Mouse (Mus musculus) liver, postnatal 0 days (tissue): ENCODE measurements around the gene D3Ertd254e. TPM values are rescaled to one million over a fixed set of nuclear protein-coding genes. Genes with fewer than 3 reads are reported as not detected.

ENCODE experiments used
- ATAC-seq: fragments of 200-750 bp; cut with Nextera tagmentation; 2 replicates; pipeline ENCODE4 v1.8.0; 2017; ENCODE audit warnings: mild to moderate bottlenecking, moderate library complexity
- DNase-seq: peaks from one replicate; pipeline ENCODE4 v3.0.0-alpha.2; 2016
- H3K27ac ChIP-seq: fragments of 300-500 bp; sonication (generic); 2 replicates; pipeline ENCODE4 v1.5.1; 2014; ENCODE audit warnings: antibody characterized with exemption, moderate library complexity, mild to moderate bottlenecking, low read depth
- H3K27me3 ChIP-seq: fragments of 300-500 bp; sonication (generic); 2 replicates; pipeline ENCODE4 v1.6.1; 2014; ENCODE audit warnings: low read length, control low read depth, mixed read lengths; ENCODE audit not compliant: insufficient read depth
- H3K36me3 ChIP-seq: fragments of 300-500 bp; sonication (generic); replicated peaks from 2 replicates; pipeline ENCODE4 v1.6.1; 2014; ENCODE audit warnings: mild to moderate bottlenecking, control low read depth, low read length, moderate library complexity, mixed read lengths; ENCODE audit not compliant: insufficient read depth
- H3K4me1 ChIP-seq: fragments of 300-500 bp; sonication (generic); 2 replicates; pipeline ENCODE4 v1.6.1; 2014; ENCODE audit warnings: antibody characterized with exemption, mild to moderate bottlenecking, control low read depth; ENCODE audit not compliant: insufficient read depth
- H3K4me2 ChIP-seq: fragments of 300-500 bp; sonication (generic); 2 replicates; pipeline ENCODE4 v1.6.1; 2014; ENCODE audit warnings: low read depth, mild to moderate bottlenecking, low read length, moderate library complexity, mixed read lengths
- H3K4me3 ChIP-seq: fragments of 300-500 bp; sonication (generic); 2 replicates; pipeline ENCODE4 v1.5.1; 2014; ENCODE audit warnings: low read depth, low read length
- H3K9ac ChIP-seq: fragments of 300-500 bp; sonication (generic); replicated peaks from 2 replicates; pipeline ENCODE4 v1.6.1; 2014; ENCODE audit warnings: mild to moderate bottlenecking, moderate library complexity
- H3K9me3 ChIP-seq: fragments of 300-500 bp; sonication (generic); 2 replicates; pipeline ENCODE4 v1.6.1; 2016; ENCODE audit warnings: mild to moderate bottlenecking, control low read depth, low read length, mixed read lengths
- CTCF ChIP-seq: sonication (generic); IDR thresholded peaks from 2 replicates; pipeline ENCODE4 v1.5.1; 2016; ENCODE audit warnings: antibody characterized with exemption, low read depth
- EP300 ChIP-seq: IDR thresholded peaks from 2 replicates; pipeline ENCODE4 v1.6.1; 2016; ENCODE audit warnings: antibody characterized with exemption, low read depth, mild to moderate bottlenecking
- WGBS: fragments of 180-500 bp; shearing (Covaris S2); extraction: QIAGEN DNeasy Blood & Tissue Kit; methylation state at CpG from one replicate; pipeline ENCODE4 v1.1.7; 2014; ENCODE audit not compliant: insufficient replicate concordance; 5-methylcytosine and 5-hydroxymethylcytosine counted together
- polyA plus RNA-seq: library from polyadenylated mRNA; unstranded; fragments of >200 nt; fragmentation: Nextera tagmentation; extraction: Ambion mirVana; gene quantifications from 2 replicates; pipeline ENCODE4 v1.2.1, GENCODE M21; 2015

D3Ertd254e gene
- polyA plus RNA-seq, 1 experiment from 2014 or later = 0.87 TPM

- Histone ChIP-seq H3K4me3 (no peak overlapping the region), H3K9ac (no peak overlapping the region), H3K27me3 (no peaks in the 10 kb centered on the region), H3K4me1 (no peaks in the 10 kb centered on the region), H3K27ac (no peak overlapping the region), H3K9me3 (no peaks in the 10 kb centered on the region), H3K36me3 (no peaks in the 10 kb centered on the region), H3K4me2 (no peak overlapping the region)
- WGBS = 9% methylated on average over 4 of the region's 4 CpGs
- DNase-seq (peak; percentile 42), ATAC-seq (no peak)
- TF ChIP-seq CTCF (peak; percentile 58), EP300 (no peak)
Observed at GRCm38 (mm10) chr3:36181519-36181918, 30.7 kb downstream of the D3Ertd254e start.

GRCm38 (mm10) chr3:36186510-36186909 is 35.7 kb downstream of the D3Ertd254e start:
- no peaks in the 10 kb centered on the region for H3K27me3 ChIP-seq
- ATAC-seq = no peak
- no peaks in the 10 kb centered on the region for H3K9me3 ChIP-seq
- H3K4me1 ChIP-seq = no peaks in the 10 kb centered on the region
- no peaks in the 10 kb centered on the region for H3K36me3 ChIP-seq
- TF ChIP-seq CTCF (no peak), EP300 (no peak)
- WGBS = 66% methylated on average over 4 of the region's 4 CpGs
- H3K4me3 ChIP-seq = no peak overlapping the region
- no peak for DNase-seq
- no peak overlapping the region for H3K9ac ChIP-seq
- H3K27ac ChIP-seq = no peak overlapping the region
- no peak overlapping the region for H3K4me2 ChIP-seq

- WGBS = 77% methylated on average over 8 of the region's 8 CpGs
- H3K4me3 ChIP-seq = no peak overlapping the region
- no peaks in the 10 kb centered on the region for H3K36me3 ChIP-seq
- no peaks in the 10 kb centered on the region for H3K27me3 ChIP-seq
- no peak for TF ChIP-seq CTCF
- TF ChIP-seq EP300 = no peak
- no peak for DNase-seq
- no peak overlapping the region for H3K4me2 ChIP-seq
- ATAC-seq = no peak
- no peaks in the 10 kb centered on the region for H3K4me1 ChIP-seq
- no peak overlapping the region for H3K9ac ChIP-seq
- H3K9me3 ChIP-seq = no peaks in the 10 kb centered on the region
- H3K27ac ChIP-seq = no peak overlapping the region
Observed at GRCm38 (mm10) chr3:36189243-36189642, 38.4 kb downstream of the D3Ertd254e start.

DNA sequence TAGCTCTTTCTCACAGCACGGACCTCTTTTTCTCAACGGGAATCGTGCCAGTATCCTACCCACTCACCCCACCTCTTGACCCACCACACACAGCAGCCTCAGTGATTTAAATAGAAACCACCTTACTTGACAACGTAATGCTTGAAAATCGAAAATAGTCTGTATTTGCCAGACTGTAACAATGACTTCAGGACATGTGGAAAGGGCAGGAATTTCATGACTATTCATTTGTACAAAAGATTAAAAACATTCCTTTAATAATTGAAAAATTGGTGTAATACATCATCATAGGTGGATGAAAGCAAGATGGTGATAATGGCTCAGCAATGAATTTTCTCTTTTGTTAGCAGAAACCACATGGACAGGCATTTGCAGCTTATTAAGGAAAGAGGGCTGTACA is 50.3 kb downstream of the D3Ertd254e start:
- Histone ChIP-seq H3K4me3 (no peak overlapping the region), H3K27me3 (no peaks in the 10 kb centered on the region), H3K9me3 (no peaks in the 10 kb centered on the region), H3K4me2 (no peak overlapping the region), H3K9ac (no peak overlapping the region), H3K27ac (no peak overlapping the region), H3K4me1 (no peaks in the 10 kb centered on the region), H3K36me3 (no peaks in the 10 kb centered on the region)
- ATAC-seq (no peak), DNase-seq (no peak)
- WGBS = 79% methylated on average over 5 of the region's 5 CpGs
- TF ChIP-seq EP300 (no peak), CTCF (no peak)

GRCm38 (mm10) chr3:36202932-36203331 is 52.1 kb downstream of the D3Ertd254e start:
- Histone ChIP-seq H3K27ac (no peak overlapping the region), H3K27me3 (no peaks in the 10 kb centered on the region), H3K4me3 (no peak overlapping the region), H3K9me3 (no peaks in the 10 kb centered on the region), H3K4me1 (no peaks in the 10 kb centered on the region), H3K36me3 (no peaks in the 10 kb centered on the region), H3K9ac (no peak overlapping the region), H3K4me2 (no peak overlapping the region)
- 66% methylated on average over 7 of the region's 7 CpGs for WGBS
- TF ChIP-seq EP300 = no peak
- TF ChIP-seq CTCF = no peak
- no peak for DNase-seq
- peak; percentile 53 for ATAC-seq

- WGBS = 70% methylated on average over 19 of the region's 19 CpGs
- no peak for ATAC-seq
Observed at GRCm38 (mm10) chr3:36207520-36208264, 56.9 kb downstream of the D3Ertd254e start.

More at GRCm38 (mm10) chr3:36207520-36208264, 56.9 kb downstream of the D3Ertd254e start:
- Histone ChIP-seq H3K9ac (no peak overlapping the region), H3K4me2 (no peak overlapping the region), H3K9me3 (no peaks in the 10 kb centered on the region), H3K4me1 (no peaks in the 10 kb centered on the region), H3K27ac (no peak overlapping the region), H3K4me3 (no peak overlapping the region), H3K27me3 (no peaks in the 10 kb centered on the region), H3K36me3 (no peaks in the 10 kb centered on the region)
- DNase-seq = no peak
- TF ChIP-seq EP300 (no peak), CTCF (no peak)
